Mouse (Mus musculus): ENCODE measurements around the gene Gm21958. TPM values are rescaled to one million over a fixed set of nuclear protein-coding genes. Genes with fewer than 3 reads are reported as not detected.
A peak's percentile ranks its signal among the peaks of the same experiment; 100 is the strongest.

Gm21958 gene
- polyA plus RNA-seq (2015; fragmentation: Nextera tagmentation; extraction: Ambion mirVana), result 0.43 TPM in 1 of 2 replicates, not detected in the other

DNA sequence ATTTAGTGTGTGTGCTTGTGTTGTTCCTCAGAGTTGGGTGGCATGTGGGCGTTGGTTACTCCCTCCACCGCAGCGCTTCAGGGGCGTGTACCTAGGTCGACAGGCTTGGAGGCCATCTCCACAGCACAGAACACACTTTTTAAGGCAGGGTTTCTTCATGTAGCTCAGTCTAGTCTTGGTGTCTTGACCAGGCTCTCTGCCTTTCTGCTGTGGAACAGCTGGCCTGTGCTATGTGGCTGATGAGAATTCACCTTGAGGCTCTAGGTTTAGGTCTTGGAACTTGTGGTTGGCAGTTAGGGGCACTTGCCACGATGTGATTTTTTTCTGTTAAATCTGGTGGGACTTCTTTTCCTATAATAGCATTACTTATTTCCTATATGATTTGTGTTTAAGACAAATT is at the start of gene Gm21958:
Gene Gm21958, minus strand, starts transcription at position 101 of the 400 bp plus-strand sequence.
- H3K9me3 ChIP-seq, result no peaks in the 10 kb centered on the region
- H3K4me3 ChIP-seq (replicated peaks), result no peak within 1 kb of the TSS
- peaks cover 78% of the 10 kb centered on the region for H3K36me3 ChIP-seq
- H3K4me2 ChIP-seq (replicated peaks), result no peak within 1 kb of the TSS
- no peaks in the 10 kb centered on the region for H3K27me3 ChIP-seq
- H3K27ac ChIP-seq, result no peak within 1 kb of the TSS
- no peak for ATAC-seq
- no peak within 1 kb of the TSS for H3K9ac ChIP-seq (replicated peaks)
- H3K4me1 ChIP-seq (replicated peaks), result no peaks in the 10 kb centered on the region
- 97% methylated on average over 6 of the region's 6 CpGs for WGBS

DNA sequence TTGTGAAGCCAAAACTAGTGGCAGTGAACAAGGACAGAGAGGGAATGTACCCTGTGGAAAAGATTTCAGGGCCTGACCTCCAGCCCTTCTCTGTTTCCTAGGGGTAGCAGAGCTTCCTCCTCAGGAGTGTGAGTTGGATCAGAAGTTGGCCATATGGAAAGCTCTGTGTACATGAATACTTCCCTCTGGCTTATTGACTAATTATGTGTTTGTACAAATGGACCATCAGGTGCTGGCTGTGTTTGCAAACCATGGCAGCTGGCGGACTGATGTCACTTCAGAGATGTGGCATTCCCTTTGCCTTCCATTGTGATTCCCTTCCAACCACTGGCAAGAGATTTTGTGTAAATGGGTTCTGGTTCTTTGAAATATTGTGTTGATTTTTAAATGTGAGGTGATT is 47.1 kb upstream of the Gm21958 start:
- Histone ChIP-seq H3K9ac (replicated peaks) (no peak overlapping the region), H3K36me3 (no peaks in the 10 kb centered on the region), H3K27ac (no peak overlapping the region), H3K4me2 (replicated peaks) (no peak overlapping the region), H3K9me3 (no peaks in the 10 kb centered on the region), H3K4me3 (replicated peaks) (no peak overlapping the region), H3K4me1 (replicated peaks) (peaks cover 7% of the 10 kb centered on the region), H3K27me3 (peaks cover 11% of the 10 kb centered on the region)
- WGBS, result 89% methylated on average over 1 of the region's 1 CpGs
- ATAC-seq, result no peak

DNA sequence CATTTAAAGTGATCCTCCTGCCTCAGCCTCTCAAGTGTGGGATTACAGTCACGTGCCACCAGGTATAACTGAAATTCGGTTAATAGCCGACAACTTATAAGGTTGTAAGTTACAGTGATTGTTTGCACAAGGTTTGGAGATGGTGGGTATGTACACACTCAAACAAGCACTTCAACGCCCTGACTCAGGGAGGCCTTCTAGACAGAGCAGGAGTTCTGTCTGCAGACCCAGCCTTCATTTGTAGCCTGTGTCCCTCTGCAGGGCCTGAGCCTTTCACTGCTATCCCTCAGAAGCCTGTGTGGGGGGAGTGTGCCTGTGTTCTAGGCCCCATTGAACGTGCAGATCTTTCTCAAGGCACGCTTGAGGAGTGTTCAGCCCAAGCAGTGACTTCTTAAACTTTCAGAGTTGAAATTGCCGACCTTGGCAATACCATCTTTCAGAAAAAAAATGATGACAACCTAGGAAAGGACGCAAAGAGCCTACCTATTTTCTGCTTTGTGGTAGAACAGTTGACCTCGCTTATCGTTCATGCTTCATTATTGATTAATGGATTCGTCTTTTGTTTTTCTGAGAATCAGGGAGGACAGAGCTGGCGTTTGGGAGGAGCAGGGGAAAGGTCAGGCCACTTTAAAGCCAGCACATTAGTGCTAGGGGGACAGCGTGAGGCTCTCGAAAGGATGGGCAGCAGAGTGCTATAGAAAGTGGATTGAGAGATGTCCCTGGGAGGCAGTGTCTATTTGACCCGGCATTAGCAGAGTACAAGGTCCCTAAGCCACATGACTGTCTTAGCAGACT is 46.4 kb upstream of the Gm21958 start:
- Histone ChIP-seq H3K9ac (replicated peaks) (no peak overlapping the region), H3K4me3 (replicated peaks) (no peak overlapping the region), H3K27ac (no peak overlapping the region), H3K4me2 (replicated peaks) (no peak overlapping the region), H3K4me1 (replicated peaks) (peaks cover 14% of the 10 kb centered on the region), H3K9me3 (no peaks in the 10 kb centered on the region), H3K27me3 (peaks cover 19% of the 10 kb centered on the region), H3K36me3 (no peaks in the 10 kb centered on the region)
- ATAC-seq, result no peak
- WGBS, result 52% methylated on average over 15 of the region's 15 CpGs

DNA sequence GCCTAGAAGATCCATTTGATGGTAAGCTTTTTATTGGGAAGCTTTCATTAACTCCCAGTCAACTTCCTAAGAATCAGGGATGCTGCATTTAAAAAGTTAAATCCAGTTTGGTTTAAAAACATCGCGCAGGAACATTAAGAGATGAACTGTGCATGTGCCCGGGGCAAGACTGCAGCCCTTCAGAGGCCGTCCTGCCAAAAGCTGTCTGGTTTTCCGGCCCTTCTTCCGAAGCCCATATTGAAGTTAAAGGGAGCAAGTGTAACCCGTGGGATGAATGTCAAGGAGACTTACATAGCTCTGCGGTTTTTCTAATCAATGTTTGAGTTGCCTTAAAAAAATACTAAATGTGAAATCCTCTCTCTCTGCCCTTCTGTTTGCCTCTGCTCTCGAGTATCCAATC is 45.1 kb upstream of the Gm21958 start:
- Histone ChIP-seq H3K4me1 (replicated peaks) (peaks cover 19% of the 10 kb centered on the region), H3K27ac (no peak overlapping the region), H3K9me3 (no peaks in the 10 kb centered on the region), H3K27me3 (peaks cover 31% of the 10 kb centered on the region), H3K4me3 (replicated peaks) (no peak overlapping the region), H3K9ac (replicated peaks) (no peak overlapping the region), H3K4me2 (replicated peaks) (no peak overlapping the region), H3K36me3 (no peaks in the 10 kb centered on the region)
- 79% methylated on average over 9 of the region's 9 CpGs for WGBS
- ATAC-seq, result no peak

DNA sequence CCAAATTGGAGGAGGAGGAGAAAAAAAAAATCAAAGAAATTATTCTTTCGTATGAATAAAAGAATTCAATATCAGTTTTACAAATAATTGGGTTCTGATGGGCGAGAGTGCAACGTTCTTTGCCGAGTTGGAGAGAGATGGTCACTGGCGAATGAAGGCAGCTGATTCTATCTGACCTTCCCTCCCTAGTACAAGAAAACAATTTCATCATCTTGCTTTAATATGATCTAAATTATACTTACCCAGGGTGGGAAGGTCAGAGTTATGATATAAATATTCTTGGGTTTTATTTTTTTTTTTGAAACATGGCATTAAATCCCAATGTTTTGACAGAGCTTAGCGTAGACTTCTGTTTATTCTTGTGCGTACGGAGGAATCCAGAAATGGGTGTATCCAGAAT is 43.3 kb upstream of the Gm21958 start:
- 87% methylated on average over 8 of the region's 8 CpGs for WGBS
- ATAC-seq, result no peak
- peaks cover 19% of the 10 kb centered on the region for H3K4me1 ChIP-seq (replicated peaks)

DNA sequence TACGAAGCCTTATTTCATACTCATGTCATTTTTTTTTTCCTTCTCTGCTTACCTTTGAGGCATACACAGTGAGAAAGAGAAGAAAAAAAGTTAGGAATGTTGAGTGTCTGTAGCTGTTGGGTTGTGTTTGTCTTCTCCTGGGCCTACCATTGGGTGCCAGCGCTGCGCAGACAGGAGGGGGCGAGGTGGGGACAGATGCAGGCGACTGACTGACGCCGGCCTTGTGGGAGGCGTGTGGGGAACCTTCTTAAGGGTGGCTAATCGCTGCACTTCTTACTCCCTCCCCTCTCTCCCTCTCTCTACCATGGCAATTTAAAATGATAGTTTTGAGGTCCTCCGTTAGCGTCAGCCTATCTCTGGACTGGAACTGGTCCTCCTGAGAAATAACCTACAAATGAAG is 41.9 kb upstream of the Gm21958 start:
- ATAC-seq, result no peak
- H3K4me3 ChIP-seq (replicated peaks), result peak overlapping the region; percentile 54
- H3K36me3 ChIP-seq, result peaks cover 14% of the 10 kb centered on the region
- H3K4me1 ChIP-seq (replicated peaks), result peaks cover 19% of the 10 kb centered on the region
- peak overlapping the region; percentile 98 for H3K4me2 ChIP-seq (replicated peaks)
- no peak overlapping the region for H3K27ac ChIP-seq
- peak overlapping the region; percentile 66 for H3K9ac ChIP-seq (replicated peaks)
- no peaks in the 10 kb centered on the region for H3K9me3 ChIP-seq
- 2% methylated on average over 11 of the region's 11 CpGs for WGBS
- H3K27me3 ChIP-seq, result peaks cover 32% of the 10 kb centered on the region

More for the DNA sequence above, 43.3 kb upstream of the Gm21958 start:
- no peak overlapping the region for H3K27ac ChIP-seq
- H3K36me3 ChIP-seq, result 0 out of 2 replicates have a peak, but pooled peaks cover under 1% of the 10 kb centered on the region
- H3K27me3 ChIP-seq, result peaks cover 32% of the 10 kb centered on the region
- H3K4me3 ChIP-seq (replicated peaks), result no peak overlapping the region
- no peak overlapping the region for H3K9ac ChIP-seq (replicated peaks)
- H3K9me3 ChIP-seq, result no peaks in the 10 kb centered on the region
- H3K4me2 ChIP-seq (replicated peaks), result no peak overlapping the region

DNA sequence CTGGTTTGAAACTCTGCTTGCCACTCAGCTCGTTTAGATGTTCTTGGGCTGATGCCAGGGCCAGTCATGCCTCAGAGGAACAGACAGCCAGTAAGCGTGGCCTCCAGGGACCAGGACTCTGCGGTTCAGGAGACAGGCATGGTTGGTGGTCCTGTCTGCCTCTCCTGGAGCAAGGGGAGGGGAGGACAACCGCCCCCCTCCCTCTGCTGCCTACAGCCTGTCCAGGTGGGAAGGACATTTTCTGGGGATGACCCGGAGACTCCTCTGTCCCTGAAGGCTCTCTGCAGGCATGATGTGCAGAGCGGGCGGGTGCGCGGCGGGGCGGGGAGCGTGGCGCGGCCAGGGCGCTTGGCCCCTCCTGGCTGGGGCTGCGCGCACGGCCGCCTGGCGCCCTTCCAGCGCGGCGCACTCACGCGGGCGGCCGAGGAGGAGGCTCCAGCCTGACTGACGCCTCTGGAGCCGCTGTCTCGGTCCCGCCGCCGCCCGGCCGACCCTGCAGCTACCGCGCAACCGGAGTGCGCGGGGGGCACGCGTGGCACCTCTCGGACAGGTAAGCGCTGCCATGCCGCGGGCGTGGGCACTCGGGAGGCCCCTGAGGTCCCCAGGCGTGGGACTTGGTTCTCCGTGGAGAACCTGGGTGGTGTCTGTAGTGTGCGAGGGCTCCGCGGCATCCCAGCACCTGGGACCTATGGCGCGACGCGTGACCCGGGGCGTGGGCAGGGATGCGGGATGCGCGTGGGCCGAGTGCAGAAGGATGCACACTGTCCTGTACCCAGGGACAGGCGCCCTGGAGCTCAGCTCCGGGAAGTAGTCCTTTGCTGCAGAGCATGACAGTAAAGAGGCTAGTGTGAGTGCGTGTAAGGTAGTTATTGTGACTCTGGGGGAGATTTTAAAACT is 41.2 kb upstream of the Gm21958 start, which contains the start of gene Smad9:
Gene Smad9, plus strand, starts transcription at position 438 of the 897 bp plus-strand sequence.
- peaks cover 32% of the 10 kb centered on the region for H3K27me3 ChIP-seq
- peak within 1 kb of the TSS; percentile 54 for H3K4me3 ChIP-seq (replicated peaks)
- peak within 1 kb of the TSS; percentile 66 for H3K9ac ChIP-seq (replicated peaks)
- H3K27ac ChIP-seq, result no peak within 1 kb of the TSS
- no peaks in the 10 kb centered on the region for H3K9me3 ChIP-seq
- ATAC-seq, result peak; percentile 91
- peaks cover 21% of the 10 kb centered on the region for H3K36me3 ChIP-seq
- peaks cover 19% of the 10 kb centered on the region for H3K4me1 ChIP-seq (replicated peaks)
- peak within 1 kb of the TSS; percentile 98 for H3K4me2 ChIP-seq (replicated peaks)
- WGBS, result under 1% methylated on average over 54 of the region's 66 CpGs

DNA sequence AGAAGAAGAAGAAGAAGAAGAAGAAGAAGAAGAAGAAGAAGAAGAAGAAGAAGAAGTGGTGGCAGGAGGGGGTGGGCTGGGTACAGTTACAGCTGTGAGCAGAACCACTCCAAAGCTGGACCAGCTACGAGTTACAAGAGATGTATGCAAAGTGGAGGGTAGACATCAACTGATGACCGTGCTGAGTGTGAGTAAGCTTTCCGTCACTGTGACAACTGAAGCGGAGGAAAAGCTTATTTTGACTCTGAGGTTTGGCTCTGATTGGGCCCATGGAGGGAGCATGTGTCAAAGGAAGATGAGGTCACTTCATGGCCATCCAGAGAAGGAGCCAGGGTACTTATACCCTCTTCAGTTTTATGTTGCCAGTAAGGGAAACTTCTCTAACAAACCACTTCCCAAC is 39.3 kb upstream of the Gm21958 start:
- H3K4me1 ChIP-seq (replicated peaks), result peaks cover 19% of the 10 kb centered on the region
- ATAC-seq, result no peak
- H3K9me3 ChIP-seq, result no peaks in the 10 kb centered on the region
- no peak overlapping the region for H3K4me2 ChIP-seq (replicated peaks)
- WGBS, result 77% methylated on average over 4 of the region's 4 CpGs
- H3K4me3 ChIP-seq (replicated peaks), result no peak overlapping the region
- H3K27ac ChIP-seq, result no peak overlapping the region
- peaks cover 32% of the 10 kb centered on the region for H3K27me3 ChIP-seq
- H3K36me3 ChIP-seq, result peaks cover 40% of the 10 kb centered on the region
- H3K9ac ChIP-seq (replicated peaks), result no peak overlapping the region

DNA sequence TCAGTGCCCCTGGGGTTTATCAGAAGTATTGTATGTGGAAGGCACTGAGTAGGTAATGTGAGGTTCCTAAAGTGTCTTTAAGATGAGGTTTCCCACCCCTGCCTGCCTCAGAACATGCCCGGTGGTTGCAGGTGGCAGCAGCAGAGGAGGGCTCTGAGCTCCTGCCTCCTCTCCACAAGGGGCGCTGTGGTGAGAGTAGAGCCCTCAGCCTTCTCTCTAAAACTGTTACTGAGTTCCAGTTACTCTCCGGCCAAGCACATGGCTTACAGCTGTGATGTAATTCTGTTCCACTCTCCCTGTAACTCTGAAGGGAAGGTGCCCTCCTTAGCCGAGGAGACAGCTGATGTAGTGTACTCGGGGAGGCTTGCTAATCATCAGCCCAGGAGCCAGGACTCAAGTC is 31.6 kb upstream of the Gm21958 start:
- H3K4me1 ChIP-seq (replicated peaks), result no peaks in the 10 kb centered on the region
- WGBS, result 64% methylated on average over 5 of the region's 5 CpGs
- no peaks in the 10 kb centered on the region for H3K9me3 ChIP-seq
- H3K27me3 ChIP-seq, result no peaks in the 10 kb centered on the region
- no peak overlapping the region for H3K9ac ChIP-seq (replicated peaks)
- H3K4me2 ChIP-seq (replicated peaks), result no peak overlapping the region
- H3K36me3 ChIP-seq, result peaks cover 100% of the 10 kb centered on the region
- H3K4me3 ChIP-seq (replicated peaks), result no peak overlapping the region
- ATAC-seq, result 0 out of 2 replicates have a peak, but pooled peaks have one; percentile 43
- no peak overlapping the region for H3K27ac ChIP-seq

DNA sequence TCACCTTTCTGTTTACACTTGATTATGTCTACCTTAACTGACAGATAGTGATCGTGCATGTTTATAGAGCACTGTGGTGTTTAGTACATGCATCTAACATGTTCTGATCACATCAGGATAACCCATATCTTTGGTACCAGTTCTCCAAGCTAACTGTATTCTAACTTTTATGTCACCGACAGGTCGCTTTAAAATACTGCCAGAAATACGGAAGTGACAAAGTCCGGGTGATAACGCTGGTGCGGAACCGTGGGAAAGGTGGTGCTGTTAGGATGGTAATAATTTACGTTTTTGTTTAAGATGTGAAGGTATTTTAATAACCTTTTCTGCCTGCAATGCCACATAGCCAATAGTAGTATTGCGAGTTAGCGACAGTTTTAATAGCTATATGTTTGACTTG is 27.8 kb upstream of the Gm21958 start:
- Histone ChIP-seq H3K9me3 (no peaks in the 10 kb centered on the region), H3K9ac (replicated peaks) (no peak overlapping the region), H3K36me3 (peaks cover 86% of the 10 kb centered on the region), H3K4me3 (replicated peaks) (no peak overlapping the region), H3K4me2 (replicated peaks) (no peak overlapping the region), H3K27ac (no peak overlapping the region), H3K4me1 (replicated peaks) (no peaks in the 10 kb centered on the region; the same call in 1 of the 2 replicates), H3K27me3 (no peaks in the 10 kb centered on the region)
- ATAC-seq, result no peak
- 97% methylated on average over 11 of the region's 11 CpGs for whole genome bisulfite sequencing

DNA sequence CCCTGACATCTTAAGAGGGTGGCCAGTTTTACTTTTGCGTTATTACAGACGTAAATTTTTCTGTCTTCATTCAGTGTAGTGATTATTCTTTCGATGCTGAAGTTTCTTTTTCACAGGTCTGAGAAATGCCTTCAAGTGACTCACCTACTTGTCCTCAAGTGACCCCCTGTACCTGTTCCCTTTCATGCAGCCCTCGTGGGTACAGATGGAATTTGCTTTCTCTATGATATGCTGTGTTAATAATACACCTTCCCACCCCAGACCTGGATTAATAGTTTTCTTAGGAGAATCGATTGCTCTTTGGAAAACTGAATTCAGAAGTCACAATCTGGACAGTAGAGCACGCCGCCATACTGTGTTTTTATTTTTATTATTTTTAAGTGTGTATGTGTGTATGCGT is 23.2 kb upstream of the Gm21958 start:
- ATAC-seq, result no peak
- peaks cover 40% of the 10 kb centered on the region for H3K36me3 ChIP-seq
- 98% methylated on average over 8 of the region's 8 CpGs for WGBS
- no peaks in the 10 kb centered on the region for H3K27me3 ChIP-seq
- H3K27ac ChIP-seq, result no peak overlapping the region
- no peak overlapping the region for H3K4me3 ChIP-seq (replicated peaks)
- H3K4me1 ChIP-seq (replicated peaks), result peaks cover 15% of the 10 kb centered on the region
- H3K9ac ChIP-seq (replicated peaks), result no peak overlapping the region
- H3K4me2 ChIP-seq (replicated peaks), result no peak overlapping the region
- no peaks in the 10 kb centered on the region for H3K9me3 ChIP-seq
